Mouse (Mus musculus): ENCODE measurements around the gene Sox6. TPM values are rescaled to one million over a fixed set of nuclear protein-coding genes. Genes with fewer than 3 reads are reported as not detected.
"Not testable (repeated sequence)": the region's sequence is repeated elsewhere in the genome, so short reads cannot be mapped to it uniquely, and the experiment has no call there.

Sox6 gene
- total RNA-seq, 2 experiments from 2014 or later, result 54.8 to 56.6 TPM

- intact Hi-C loops (cut with DNase I), result no loop called here
- DNase-seq, result no peak
Measured at GRCm38 (mm10) chr7:115684142-115684541, 354.5 kb downstream of the Sox6 start.

- intact Hi-C loops (cut with DNase I), result no loop called here
Measured at GRCm38 (mm10) chr7:115671749-115672148, 366.8 kb downstream of the Sox6 start.

GRCm38 (mm10) chr7:115671272-115671671 lies 367.3 kb downstream of the Sox6 start:
- intact Hi-C loops (cut with DNase I), result no loop called here
- DNase-seq, result no peak

More at GRCm38 (mm10) chr7:115671749-115672148, 366.8 kb downstream of the Sox6 start:
- DNase-seq, result no peak

GRCm38 (mm10) chr7:115669207-115670004 lies 369.2 kb downstream of the Sox6 start:
- intact Hi-C loops (cut with DNase I), result no loop called here

GRCm38 (mm10) chr7:115666686-115667382 lies 371.8 kb downstream of the Sox6 start:
- intact Hi-C loops (cut with DNase I), result no loop called here

More at GRCm38 (mm10) chr7:115669207-115670004, 369.2 kb downstream of the Sox6 start:
- DNase-seq, result peak; percentile 11

GRCm38 (mm10) chr7:115663399-115663798 lies 375.2 kb downstream of the Sox6 start:
- intact Hi-C loops (cut with DNase I), result no loop called here
- DNase-seq, result no peak

More at GRCm38 (mm10) chr7:115666686-115667382, 371.8 kb downstream of the Sox6 start:
- DNase-seq, result peak; percentile 14

GRCm38 (mm10) chr7:115662121-115662520 lies 376.5 kb downstream of the Sox6 start:
- no peak for DNase-seq
- intact Hi-C loops (cut with DNase I), result no loop called here

- no peak for DNase-seq
- intact Hi-C loops (cut with DNase I), result no loop called here
Measured at GRCm38 (mm10) chr7:115646696-115647095, 391.9 kb downstream of the Sox6 start.

- no peak for DNase-seq
- intact Hi-C loops (cut with DNase I), result no loop called here
Measured at GRCm38 (mm10) chr7:115645971-115646447, 392.6 kb downstream of the Sox6 start.

- no peak for DNase-seq
- intact Hi-C loops (cut with DNase I), result no loop called here
Measured at GRCm38 (mm10) chr7:115645272-115645970, 393.2 kb downstream of the Sox6 start.

- intact Hi-C loops (cut with DNase I), result no loop called here
- DNase-seq, result no peak
Measured at GRCm38 (mm10) chr7:115630691-115631090, 407.9 kb downstream of the Sox6 start.

GRCm38 (mm10) chr7:115630287-115630686 lies 408.3 kb downstream of the Sox6 start:
- no peak for DNase-seq
- intact Hi-C loops (cut with DNase I), result no loop called here

- DNase-seq, result no peak
- intact Hi-C loops (cut with DNase I), result no loop called here
Measured at GRCm38 (mm10) chr7:115628766-115629165, 409.8 kb downstream of the Sox6 start.

GRCm38 (mm10) chr7:115625956-115626355 lies 412.6 kb downstream of the Sox6 start:
- no peak for DNase-seq
- intact Hi-C loops (cut with DNase I), result no loop called here

- no peak for DNase-seq
- intact Hi-C loops (cut with DNase I), result no loop called here
Measured at GRCm38 (mm10) chr7:115624907-115625552, 413.6 kb downstream of the Sox6 start.

GRCm38 (mm10) chr7:115624451-115624850 lies 414.1 kb downstream of the Sox6 start:
- DNase-seq, result no peak
- intact Hi-C loops (cut with DNase I), result no loop called here

GRCm38 (mm10) chr7:115615697-115616237 lies 422.8 kb downstream of the Sox6 start:
- intact Hi-C loops (cut with DNase I), result no loop called here
- no peak for DNase-seq

GRCm38 (mm10) chr7:115607485-115607884 lies 431.1 kb downstream of the Sox6 start:
- intact Hi-C loops (cut with DNase I), result no loop called here
- DNase-seq, result no peak

- DNase-seq; intact Hi-C loops (cut with DNase I): not testable (repeated sequence)
Measured at GRCm38 (mm10) chr7:115606125-115606524, 432.5 kb downstream of the Sox6 start.

- intact Hi-C loops (cut with DNase I), result no loop called here
- DNase-seq, result no peak
Measured at GRCm38 (mm10) chr7:115604883-115605282, 433.7 kb downstream of the Sox6 start.

Data from left cerebral cortex, postnatal 4 days (tissue).